Mouse (Mus musculus) neural tube, embryonic 14.5 days (tissue): ENCODE measurements around the gene Ms4a2. TPM values are rescaled to one million over a fixed set of nuclear protein-coding genes. Genes with fewer than 3 reads are reported as not detected.

Source experiments
- ATAC-seq: fragments of 200-750 bp; cut with Nextera tagmentation; 2 replicates; pipeline ENCODE4 v1.8.0; 2017; ENCODE audit warnings: low read depth, mild to moderate bottlenecking, moderate TSS enrichment, moderate library complexity
- H3K27ac ChIP-seq: fragments of 300-500 bp; sonication (generic); 2 replicates; pipeline ENCODE4 v1.5.1; 2014; ENCODE audit warnings: low read depth, mild to moderate bottlenecking, control low read depth, low read length, moderate library complexity, mixed read lengths
- H3K27me3 ChIP-seq: fragments of 300-500 bp; sonication (generic); 2 replicates; pipeline ENCODE4 v1.6.1; 2014; ENCODE audit warnings: low read length; ENCODE audit not compliant: control insufficient read depth, insufficient read depth
- H3K36me3 ChIP-seq: fragments of 300-500 bp; sonication (generic); 2 replicates; pipeline ENCODE4 v1.6.1; 2014; ENCODE audit warnings: low read length, mixed read lengths; ENCODE audit not compliant: control insufficient read depth, insufficient read depth
- H3K4me1 ChIP-seq: fragments of 300-500 bp; sonication (generic); 2 replicates; pipeline ENCODE4 v1.6.1; 2014; ENCODE audit warnings: low read length; ENCODE audit not compliant: control insufficient read depth, insufficient read depth
- H3K4me2 ChIP-seq: fragments of 300-500 bp; sonication (generic); 2 replicates; pipeline ENCODE4 v1.6.1; 2014; ENCODE audit warnings: mild to moderate bottlenecking, low read depth, low read length, control low read depth
- H3K4me3 ChIP-seq: fragments of 300-500 bp; sonication (generic); 2 replicates; pipeline ENCODE4 v1.5.1; 2014; ENCODE audit warnings: low read depth, low read length, control low read depth, mixed read lengths
- H3K9ac ChIP-seq: fragments of 300-500 bp; sonication (generic); replicated peaks from 2 replicates; pipeline ENCODE4 v1.6.1; 2014; ENCODE audit warnings: low read depth, mild to moderate bottlenecking, control low read depth, low read length, mixed read lengths
- H3K9me3 ChIP-seq: fragments of 300-500 bp; sonication (generic); 2 replicates; pipeline ENCODE4 v1.6.1; 2016; ENCODE audit warnings: low read length; ENCODE audit not compliant: control insufficient read depth
- WGBS: fragments of 180-500 bp; shearing (Covaris S2); extraction: QIAGEN DNeasy Blood & Tissue Kit; methylation state at CpG from one replicate; pipeline ENCODE4 v1.1.7; 2014; 5-methylcytosine and 5-hydroxymethylcytosine counted together
- polyA plus RNA-seq: library from polyadenylated mRNA; unstranded; fragments of >200 nt; fragmentation: Nextera tagmentation; extraction: Ambion mirVana; gene quantifications from 2 replicates; pipeline ENCODE4 v1.2.1, GENCODE M21; 2014

The Ms4a2 gene
- polyA plus RNA-seq: 0.15 and 0.40 TPM in 2 replicates

DNA sequence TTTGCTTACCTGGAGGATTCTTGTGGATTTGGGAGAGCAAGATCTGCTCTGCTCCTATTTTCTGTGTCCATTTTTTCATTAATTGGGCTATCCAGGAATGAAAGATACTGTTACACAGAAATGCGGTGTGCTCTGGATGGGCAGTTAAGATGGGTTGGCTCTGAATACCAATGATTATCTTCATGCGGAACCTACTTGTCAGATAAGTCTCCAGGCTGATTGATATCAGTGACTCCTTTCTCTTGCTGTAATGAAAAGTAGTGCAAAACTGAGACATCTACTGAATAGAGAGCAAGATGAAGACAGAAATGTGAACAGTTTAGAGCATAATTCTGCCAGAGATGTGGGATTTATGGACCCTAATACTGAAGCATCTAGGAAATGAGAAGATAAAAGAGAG is at the start of gene Ms4a2:
Gene Ms4a2 (minus strand): TSS at position 169 of the 400 bp plus-strand sequence.
- Histone ChIP-seq H3K4me3 (no peak within 1 kb of the TSS), H3K36me3 (no peaks in the 10 kb centered on the region), H3K9ac (no peak within 1 kb of the TSS), H3K9me3 (no peaks in the 10 kb centered on the region), H3K27ac (no peak within 1 kb of the TSS), H3K27me3 (no peaks in the 10 kb centered on the region), H3K4me2 (no peak within 1 kb of the TSS), H3K4me1 (no peaks in the 10 kb centered on the region)
- 81% methylated on average over 2 of the region's 2 CpGs for WGBS
- no peak for ATAC-seq

DNA sequence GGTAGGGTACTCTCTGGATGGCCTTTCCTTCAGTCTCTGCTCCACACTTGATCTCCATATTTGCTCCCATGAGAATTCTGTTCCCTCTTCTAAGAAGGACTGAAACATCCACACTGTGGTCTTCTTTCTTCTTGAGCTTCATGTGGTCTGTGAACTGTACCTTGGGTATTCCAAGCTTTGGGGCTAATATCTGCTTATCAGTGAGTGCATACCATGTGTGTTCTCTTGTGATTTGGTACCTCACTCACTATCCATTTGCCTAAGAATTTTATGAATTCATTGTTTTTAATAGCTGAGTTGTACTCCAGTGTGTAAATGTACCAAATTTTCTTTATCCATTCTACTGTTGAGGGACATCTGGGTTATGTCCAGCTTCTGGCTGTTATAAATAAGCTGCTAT is 38.0 kb upstream of the Ms4a2 start:
- Histone ChIP-seq H3K4me1 (no peaks in the 10 kb centered on the region), H3K4me3 (no peak overlapping the region), H3K9ac (no peak overlapping the region), H3K27ac (no peak overlapping the region), H3K9me3 (no peaks in the 10 kb centered on the region), H3K36me3 (no peaks in the 10 kb centered on the region), H3K27me3 (no peaks in the 10 kb centered on the region), H3K4me2 (no peak overlapping the region)
- no peak for ATAC-seq

DNA sequence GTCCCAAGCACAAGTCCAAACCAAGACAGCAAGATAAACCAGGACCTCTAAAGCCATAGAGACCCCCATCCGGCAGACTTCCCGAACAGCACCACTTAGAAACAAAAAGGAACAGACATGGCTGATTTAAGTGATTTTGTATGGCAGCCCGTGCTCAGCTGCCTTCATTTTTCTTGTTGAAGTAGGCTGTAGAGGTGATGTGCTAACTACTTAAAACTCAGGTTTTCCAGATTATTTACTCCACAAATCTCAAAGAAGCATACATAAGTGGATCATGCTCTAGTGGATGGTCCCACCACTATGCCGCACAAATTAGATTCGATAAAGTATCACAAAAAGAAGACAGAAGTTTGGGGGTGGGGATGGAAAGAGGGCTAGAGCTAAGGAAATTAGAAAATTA is 36.9 kb upstream of the Ms4a2 start, which contains the start of gene Oosp2:
Gene Oosp2 (minus strand): TSS at position 101 of the 400 bp plus-strand sequence.
- no peak within 1 kb of the TSS for H3K4me2 ChIP-seq
- 84% methylated on average over 5 of the region's 5 CpGs for WGBS

DNA sequence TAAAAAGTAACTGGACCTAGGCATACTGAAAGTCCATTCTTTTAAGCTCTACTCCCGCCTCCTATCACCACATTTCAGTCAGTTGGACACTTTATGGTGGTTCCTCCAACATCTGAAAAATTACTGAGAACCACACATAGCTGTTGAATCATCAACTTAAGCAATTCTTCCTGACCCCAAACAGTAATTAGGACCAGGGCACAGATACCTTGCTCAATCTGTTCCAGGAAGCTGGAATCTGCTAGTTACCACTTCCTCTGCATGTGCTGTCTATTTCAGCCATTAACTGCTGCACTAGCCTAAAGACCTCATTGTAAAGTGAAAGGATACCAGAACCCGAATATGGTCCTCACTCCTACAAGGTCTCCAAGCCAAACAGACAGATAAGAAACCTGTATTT is 35.6 kb upstream of the Ms4a2 start:
- Histone ChIP-seq H3K4me3 (no peak overlapping the region), H3K9me3 (no peaks in the 10 kb centered on the region), H3K9ac (no peak overlapping the region), H3K27me3 (no peaks in the 10 kb centered on the region), H3K36me3 (no peaks in the 10 kb centered on the region), H3K4me1 (no peaks in the 10 kb centered on the region), H3K27ac (no peak overlapping the region), H3K4me2 (no peak overlapping the region)
- ATAC-seq: no peak
- 79% methylated on average over 2 of the region's 2 CpGs for WGBS

More for the DNA sequence above, 36.9 kb upstream of the Ms4a2 start, which contains the start of gene Oosp2:
- Histone ChIP-seq H3K4me1 (no peaks in the 10 kb centered on the region), H3K27me3 (no peaks in the 10 kb centered on the region), H3K36me3 (no peaks in the 10 kb centered on the region), H3K9me3 (no peaks in the 10 kb centered on the region), H3K4me3 (no peak within 1 kb of the TSS), H3K27ac (no peak within 1 kb of the TSS), H3K9ac (no peak within 1 kb of the TSS)
- no peak for ATAC-seq

DNA sequence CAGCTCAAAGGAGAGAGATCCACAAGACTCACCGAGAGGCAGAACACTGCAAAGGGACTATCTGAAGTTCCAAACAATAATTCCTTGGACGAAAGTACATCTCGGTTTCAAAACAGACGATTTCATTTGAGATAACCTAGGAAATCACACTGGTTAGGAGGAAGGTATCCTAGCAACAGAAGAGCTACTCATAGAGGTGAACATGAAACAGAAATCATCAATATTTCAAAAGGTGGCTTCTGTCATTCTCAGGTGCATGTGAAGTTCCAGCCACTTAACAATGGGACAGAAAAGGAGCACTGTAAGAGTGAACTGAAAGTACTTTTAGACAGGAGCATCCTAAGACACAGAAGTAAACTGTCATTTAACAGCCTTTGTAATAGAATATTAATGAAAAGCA is 26.0 kb upstream of the Ms4a2 start:
- H3K27me3 ChIP-seq: no peaks in the 10 kb centered on the region
- no peak for ATAC-seq
- no peaks in the 10 kb centered on the region for H3K9me3 ChIP-seq
- WGBS: 88% methylated on average over 4 of the region's 4 CpGs
- no peaks in the 10 kb centered on the region for H3K4me1 ChIP-seq
- no peak overlapping the region for H3K9ac ChIP-seq
- no peak overlapping the region for H3K4me3 ChIP-seq
- H3K4me2 ChIP-seq: no peak overlapping the region
- H3K27ac ChIP-seq: no peak overlapping the region
- no peaks in the 10 kb centered on the region for H3K36me3 ChIP-seq

DNA sequence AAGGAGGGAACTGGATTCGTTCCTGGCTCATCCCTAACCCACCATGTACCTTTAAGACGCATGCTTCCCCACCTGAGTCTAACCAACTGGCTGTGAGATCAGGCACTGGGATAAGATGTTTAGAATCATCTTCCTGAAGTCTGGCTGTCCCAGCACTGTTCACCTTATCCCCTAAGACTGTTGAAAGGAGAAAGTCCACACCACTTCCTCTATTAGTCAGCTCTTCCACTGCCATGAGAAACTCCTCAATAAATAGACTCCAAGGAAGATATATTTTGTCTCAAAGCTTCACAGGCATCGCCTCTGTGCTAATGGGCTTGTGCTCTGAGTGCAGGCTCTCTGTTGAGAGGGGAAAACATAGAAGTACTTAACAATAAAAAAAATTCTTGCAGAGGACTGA is 22.6 kb upstream of the Ms4a2 start:
- Histone ChIP-seq H3K36me3 (no peaks in the 10 kb centered on the region), H3K9ac (no peak overlapping the region), H3K27me3 (no peaks in the 10 kb centered on the region), H3K4me2 (no peak overlapping the region), H3K9me3 (no peaks in the 10 kb centered on the region), H3K4me3 (no peak overlapping the region), H3K27ac (no peak overlapping the region), H3K4me1 (no peaks in the 10 kb centered on the region)
- WGBS: 78% methylated on average over 3 of the region's 3 CpGs
- no peak for ATAC-seq

DNA sequence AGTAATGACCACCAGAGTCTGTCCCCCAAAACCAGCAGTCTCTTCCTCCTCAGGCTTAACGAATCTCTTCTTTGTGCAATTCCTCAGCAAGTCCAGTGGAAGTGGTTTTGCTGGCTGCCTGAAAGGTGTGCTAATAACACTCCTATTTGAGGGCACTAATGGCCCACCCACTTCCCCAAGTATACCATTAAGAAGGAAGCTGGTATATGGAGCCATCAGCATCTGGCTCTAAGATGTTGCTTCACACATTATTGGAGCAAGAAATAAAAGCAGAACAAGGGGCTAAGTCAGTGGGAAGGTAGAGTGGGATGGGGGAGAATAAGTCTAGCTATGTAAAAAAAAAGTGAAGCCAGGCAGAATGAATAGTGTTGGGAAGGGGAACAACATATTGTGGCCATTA is 17.2 kb upstream of the Ms4a2 start, which contains the start of gene Ms4a3:
Gene Ms4a3 (minus strand): TSS at position 120 of the 400 bp plus-strand sequence.
- 71% methylated on average over 1 of the region's 1 CpGs for WGBS
- ATAC-seq: no peak
- Histone ChIP-seq H3K27ac (no peak within 1 kb of the TSS), H3K27me3 (no peaks in the 10 kb centered on the region), H3K9me3 (no peaks in the 10 kb centered on the region), H3K9ac (no peak within 1 kb of the TSS), H3K4me3 (no peak within 1 kb of the TSS), H3K4me2 (no peak within 1 kb of the TSS), H3K36me3 (no peaks in the 10 kb centered on the region), H3K4me1 (no peaks in the 10 kb centered on the region)

DNA sequence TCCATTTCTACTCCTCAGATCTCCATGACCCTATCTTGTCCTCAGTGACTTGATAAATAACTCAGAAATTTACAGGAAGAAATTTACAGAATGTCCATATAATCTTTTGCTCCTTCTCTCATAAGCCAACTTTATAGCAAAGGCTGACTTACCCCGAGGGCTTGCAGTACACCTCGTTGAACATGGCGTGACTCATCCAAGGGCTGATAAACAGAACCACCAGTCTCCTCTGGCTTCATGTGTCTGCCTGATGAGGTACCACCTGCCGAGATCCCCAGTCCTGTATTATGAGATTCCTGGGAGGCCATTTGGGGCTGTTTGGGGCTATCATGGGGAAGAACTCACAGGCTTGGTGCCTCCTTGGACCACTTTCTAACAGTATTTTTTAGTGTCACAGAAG is 15.5 kb upstream of the Ms4a2 start:
- no peak for ATAC-seq
- Histone ChIP-seq H3K27ac (no peak overlapping the region), H3K36me3 (no peaks in the 10 kb centered on the region), H3K9me3 (no peaks in the 10 kb centered on the region), H3K4me2 (no peak overlapping the region), H3K9ac (no peak overlapping the region), H3K27me3 (no peaks in the 10 kb centered on the region), H3K4me3 (no peak overlapping the region), H3K4me1 (no peaks in the 10 kb centered on the region)
- WGBS: 85% methylated on average over 4 of the region's 4 CpGs

DNA sequence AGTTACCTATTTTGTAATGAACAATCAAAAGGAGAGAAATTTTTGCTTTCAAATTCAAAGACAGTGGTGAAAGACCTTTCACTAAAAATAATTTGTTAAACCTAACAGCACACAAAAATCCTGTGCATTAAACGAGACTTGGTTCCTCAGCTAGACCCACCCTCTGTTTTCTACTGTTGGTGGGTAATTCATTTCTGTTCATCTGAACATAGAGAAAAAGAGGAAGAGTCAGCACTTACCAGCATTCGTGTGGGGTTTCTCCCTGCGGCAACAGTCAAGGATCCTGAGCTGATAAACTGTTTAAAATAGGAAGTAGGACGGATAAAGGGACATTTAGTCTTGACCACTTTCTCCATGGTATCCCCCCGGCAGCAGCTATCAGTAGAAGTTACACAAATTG is 12.1 kb upstream of the Ms4a2 start:
- H3K36me3 ChIP-seq: no peaks in the 10 kb centered on the region
- no peak for ATAC-seq
- no peak overlapping the region for H3K27ac ChIP-seq
- no peak overlapping the region for H3K4me3 ChIP-seq
- H3K4me2 ChIP-seq: no peak overlapping the region
- H3K9me3 ChIP-seq: no peaks in the 10 kb centered on the region
- no peak overlapping the region for H3K9ac ChIP-seq
- WGBS: 89% methylated on average over 5 of the region's 5 CpGs
- no peaks in the 10 kb centered on the region for H3K4me1 ChIP-seq
- H3K27me3 ChIP-seq: no peaks in the 10 kb centered on the region

DNA sequence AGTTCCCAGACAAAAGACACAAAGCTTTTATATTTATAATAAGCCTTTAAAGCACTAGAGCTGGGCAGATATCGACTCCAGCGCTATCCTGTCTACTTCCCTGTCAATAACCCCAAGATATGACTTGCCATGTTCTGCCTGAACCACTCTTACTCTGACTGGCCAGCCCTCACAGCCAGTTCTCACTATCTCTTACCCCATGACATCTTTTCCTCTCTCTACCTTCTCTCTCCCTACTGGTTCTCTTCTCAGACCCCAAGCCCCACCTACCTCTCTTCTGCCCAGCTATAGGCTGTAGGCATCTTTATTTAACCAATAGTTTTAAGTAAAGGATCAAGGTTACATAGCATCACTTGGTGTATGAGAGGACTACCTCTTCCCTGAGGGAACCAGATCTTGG is 10.8 kb upstream of the Ms4a2 start:
- ATAC-seq: no peak
- Histone ChIP-seq H3K27ac (no peak overlapping the region), H3K27me3 (no peaks in the 10 kb centered on the region), H3K9me3 (no peaks in the 10 kb centered on the region), H3K4me2 (no peak overlapping the region), H3K4me3 (no peak overlapping the region), H3K9ac (no peak overlapping the region), H3K4me1 (no peaks in the 10 kb centered on the region), H3K36me3 (no peaks in the 10 kb centered on the region)
- WGBS: 72% methylated on average over 2 of the region's 2 CpGs
